Mouse (Mus musculus) erythroblast, embryonic 14.5 days (primary cell): Measurements from ENCODE around the gene P2rx6.
"Not testable (repeated sequence)": the region's sequence is repeated elsewhere in the genome, so short reads cannot be mapped to it uniquely, and the experiment has no call there.

Experiments
- GATA1 ChIP-seq: IDR thresholded peaks from 2 replicates; pipeline ENCODE4 v1.6.1; 2012; ENCODE audit warnings: low read length, inconsistent platforms, mixed read lengths
- TAL1 ChIP-seq: IDR thresholded peaks from 3 replicates; pipeline ENCODE4 v1.6.1; 2012; ENCODE audit warnings: low read length, inconsistent platforms, mixed read lengths

- TF ChIP-seq GATA1 = peak; percentile 50; the same call in 1 of the 2 replicates
- TF ChIP-seq TAL1 = not testable (repeated sequence)
Observed at GRCm38 (mm10) chr16:17554702-17555101, 7.0 kb upstream of the P2rx6 start.
